Mouse (Mus musculus) WW6 (cell line): ENCODE measurements at regions not wholly inside any gene's neighbourhood (a gene's known extent, or its start where the extent isn't known, plus 50 kb on each side); places are given as distances from the start of the nearest gene placed in this dataset.
"Not testable (repeated sequence)": the region's sequence is repeated elsewhere in the genome, so short reads cannot be mapped to it uniquely, and the experiment has no call there.

Experiments
- DNase-seq: peaks from one replicate; pipeline ENCODE4 v3.0.0-alpha.2; 2013; ENCODE audit warnings: low read depth, low spot score

DNA sequence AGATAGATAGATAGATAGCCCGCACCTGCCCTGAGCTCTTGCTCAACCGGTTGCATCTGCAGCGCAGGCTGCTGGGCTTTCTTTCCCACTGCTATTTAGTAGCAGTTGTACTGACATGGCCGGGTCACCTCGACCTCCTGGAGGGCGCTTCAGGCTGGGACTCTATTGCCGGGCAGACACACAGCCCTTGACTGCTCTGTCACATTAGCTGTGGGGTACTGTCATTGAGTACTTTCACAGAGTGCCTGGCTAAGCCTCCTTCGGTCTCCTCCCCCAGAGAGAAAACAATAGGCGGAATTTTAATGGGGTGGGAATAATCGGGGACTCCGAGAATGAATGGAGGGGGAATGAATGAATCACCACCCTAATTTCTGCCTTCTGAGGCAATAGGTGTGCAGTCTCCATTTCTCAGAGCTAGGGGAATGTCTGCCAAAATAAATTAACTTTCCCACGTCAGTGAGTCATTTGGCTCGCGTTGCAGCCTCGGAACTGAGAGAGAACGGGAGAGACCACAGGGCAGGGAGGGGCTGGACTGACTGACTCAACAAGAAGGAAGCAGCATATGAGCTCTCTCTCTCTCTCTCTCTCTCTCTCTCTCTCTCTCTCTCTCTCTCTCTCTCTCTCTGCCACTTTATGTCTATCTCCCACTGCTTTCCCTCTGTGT is 101.6 kb upstream of the Med13l start:
- no peak for DNase-seq

DNA sequence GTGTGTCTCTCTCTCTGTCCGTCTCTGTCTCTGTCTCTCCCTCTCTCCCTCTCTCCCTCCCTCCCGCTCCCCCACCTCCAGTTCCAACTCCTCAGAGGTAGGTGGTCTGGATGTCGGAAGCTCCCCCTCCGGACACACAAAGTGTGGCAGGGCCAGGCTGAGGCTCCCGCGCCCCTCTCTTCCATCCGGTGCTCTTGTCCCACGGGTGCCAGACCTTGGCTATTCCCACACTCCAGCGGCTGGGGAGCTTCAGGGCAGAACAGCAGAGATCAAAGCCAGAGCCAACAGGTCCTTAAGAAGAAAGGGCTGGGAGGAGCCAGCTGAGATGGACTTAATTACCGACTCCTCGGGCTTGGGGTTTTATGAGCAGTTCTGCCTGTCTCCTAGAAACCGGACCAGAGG is 101.1 kb upstream of the Med13l start:
- DNase-seq, result no peak

DNA sequence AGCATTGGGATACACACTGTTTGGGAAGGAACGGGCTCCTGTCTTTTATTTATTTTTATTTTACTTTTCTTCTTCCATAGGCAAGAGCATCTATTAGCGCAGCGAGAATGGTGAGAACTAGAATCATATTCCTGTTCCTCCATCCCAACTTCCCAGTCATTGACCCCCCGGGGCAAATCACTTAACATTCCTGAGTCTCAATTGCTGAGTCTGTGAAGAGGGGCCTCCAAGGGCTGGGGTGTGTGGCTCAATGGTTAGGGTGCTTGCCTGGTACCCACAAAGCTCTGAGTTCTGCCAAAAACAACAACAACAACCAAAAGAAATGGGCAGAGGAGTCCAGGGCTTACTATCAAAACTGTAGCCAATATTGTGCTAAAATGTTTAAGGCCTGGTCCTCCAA is 98.5 kb upstream of the Med13l start:
- DNase-seq, result no peak

DNA sequence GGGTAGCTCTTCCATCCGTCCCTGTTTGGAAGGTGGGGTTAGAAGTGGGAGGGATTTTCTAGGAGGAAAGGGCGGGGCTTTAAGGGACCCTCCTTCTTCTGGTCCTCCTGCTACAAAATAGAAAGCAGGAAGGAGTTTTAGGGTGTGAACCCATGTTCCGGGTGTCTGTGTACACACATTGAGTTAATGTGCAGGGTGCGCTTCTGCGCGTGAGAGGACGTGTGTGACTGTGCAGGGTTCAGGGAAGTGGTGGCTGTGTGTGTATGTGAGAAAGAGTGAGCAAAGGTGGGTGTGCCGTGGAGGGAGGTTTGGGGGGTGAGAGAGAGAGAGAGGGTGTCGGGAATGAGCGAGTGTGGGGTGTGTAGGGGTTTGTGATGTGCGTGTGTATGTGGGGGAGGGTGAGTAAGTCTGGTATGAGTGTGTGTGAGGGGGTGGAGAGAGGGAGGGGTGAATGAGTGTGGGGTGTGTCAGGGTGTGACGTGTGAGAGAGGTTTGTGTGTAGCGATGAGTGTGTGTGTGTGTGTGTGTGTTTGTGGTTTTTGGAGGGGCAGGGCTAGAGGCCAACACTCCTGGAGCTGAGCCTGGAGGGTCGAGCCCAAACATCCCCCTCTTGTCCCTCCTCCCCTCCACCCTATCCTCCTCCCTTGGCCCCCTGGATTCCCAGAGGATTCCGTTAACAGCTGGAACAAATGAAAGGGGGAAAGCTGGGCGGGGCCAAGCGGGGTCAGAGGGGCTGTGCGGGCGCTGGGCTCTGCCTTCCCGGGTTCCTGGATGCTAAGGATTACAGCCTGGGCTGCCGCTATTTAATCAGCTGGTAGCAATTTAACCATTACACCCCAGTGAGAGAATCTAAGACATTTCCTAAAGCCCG is 95.3 kb upstream of the Med13l start:
- DNase-seq, result no peak

DNA sequence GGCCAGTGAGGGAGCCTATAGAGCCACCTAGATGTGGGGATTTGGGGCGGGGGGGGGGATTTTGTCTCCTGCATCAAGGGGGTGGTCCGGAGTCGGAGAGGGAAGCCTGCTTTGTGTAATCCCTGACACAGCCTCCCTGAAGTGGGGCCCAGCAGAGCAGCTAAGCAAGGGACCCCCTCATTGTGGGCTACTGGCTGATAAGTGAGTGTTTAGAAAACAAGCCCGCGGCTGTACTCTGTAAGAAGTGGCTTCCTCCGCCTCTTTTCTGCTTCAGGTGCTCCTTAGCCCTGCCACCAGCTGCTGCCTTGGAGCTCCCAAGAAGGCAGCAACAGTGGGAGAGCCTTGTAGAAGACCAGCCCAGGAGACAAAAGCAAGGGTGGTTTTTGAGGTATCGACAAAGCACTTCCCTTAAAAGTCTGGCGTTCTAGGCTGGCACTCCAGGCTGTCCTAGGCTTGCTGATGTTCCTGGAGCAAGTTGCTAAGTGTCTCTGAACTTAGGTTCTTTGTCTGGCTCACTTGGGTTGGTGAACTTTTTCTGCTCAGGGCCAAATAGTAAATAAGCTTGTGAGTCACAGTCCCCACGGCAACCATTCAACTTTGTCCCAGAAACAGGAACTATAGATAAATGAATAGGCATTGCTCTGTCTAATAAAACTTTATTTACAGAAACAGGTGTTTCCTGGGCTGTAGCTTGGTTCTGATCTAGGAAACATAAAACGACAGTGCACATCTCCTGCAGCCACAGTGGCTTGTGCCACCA is 94.3 kb upstream of the Med13l start:
- DNase-seq, result no peak

DNA sequence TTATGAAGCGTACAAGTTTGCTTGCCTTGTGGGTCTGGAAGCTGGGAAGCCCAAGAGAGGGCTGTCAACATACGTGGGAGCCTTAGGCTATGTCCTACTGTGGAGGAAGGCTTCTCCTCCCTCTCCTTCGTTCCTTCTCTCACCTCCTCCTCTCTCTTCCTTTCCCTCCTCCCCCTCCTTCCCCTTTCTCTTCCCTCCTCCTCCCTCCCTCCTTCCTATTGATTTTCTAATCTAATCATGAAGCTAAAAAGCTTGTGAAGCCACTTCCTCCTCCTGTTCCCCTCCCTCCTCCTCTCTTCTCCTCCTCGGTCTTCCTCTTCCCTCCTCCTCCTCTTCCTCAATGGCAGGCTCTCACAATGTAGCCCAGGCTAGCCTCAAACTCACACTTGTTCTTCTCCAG is 91.7 kb upstream of the Med13l start:
- DNase-seq, result no peak

DNA sequence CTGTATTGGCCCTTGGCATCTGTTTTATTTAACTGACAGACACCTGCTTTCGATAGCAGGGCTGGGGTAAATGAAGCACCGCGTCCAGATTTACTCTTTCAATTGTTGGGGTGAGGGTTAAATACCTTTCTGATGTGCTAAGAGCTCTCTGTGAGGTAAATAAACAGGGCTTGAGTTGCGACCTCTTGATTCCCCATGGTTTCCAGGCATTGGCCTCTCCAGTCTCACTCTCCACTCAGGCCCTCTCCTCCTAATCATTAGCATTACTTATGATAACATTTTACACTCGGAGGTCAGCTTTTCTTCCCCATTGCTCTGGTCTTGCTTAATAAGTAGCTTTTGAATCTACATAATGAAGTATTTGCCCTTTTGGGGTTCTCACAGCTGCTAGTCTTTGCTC is 88.9 kb upstream of the Med13l start:
- no peak for DNase-seq

DNA sequence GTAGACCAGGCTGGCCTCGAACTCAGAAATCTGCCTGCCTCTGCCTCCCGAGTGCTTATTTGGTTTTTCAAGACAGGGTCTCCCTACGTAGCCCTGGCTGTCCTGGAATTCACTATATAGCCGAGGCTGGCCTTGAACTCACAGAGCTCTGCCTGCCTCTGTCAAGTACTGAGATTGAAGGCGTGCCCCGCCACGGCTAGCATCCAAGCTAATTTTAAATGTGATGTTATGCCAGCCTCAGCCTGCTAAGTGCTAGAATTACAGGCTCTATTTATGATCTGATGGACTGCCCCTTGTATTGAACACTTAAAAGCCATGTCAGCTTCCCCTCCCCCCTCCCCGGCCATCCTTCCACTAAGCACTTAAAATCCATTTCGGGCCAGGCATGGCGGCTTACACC is 88.2 kb upstream of the Med13l start:
- DNase-seq, result no peak

DNA sequence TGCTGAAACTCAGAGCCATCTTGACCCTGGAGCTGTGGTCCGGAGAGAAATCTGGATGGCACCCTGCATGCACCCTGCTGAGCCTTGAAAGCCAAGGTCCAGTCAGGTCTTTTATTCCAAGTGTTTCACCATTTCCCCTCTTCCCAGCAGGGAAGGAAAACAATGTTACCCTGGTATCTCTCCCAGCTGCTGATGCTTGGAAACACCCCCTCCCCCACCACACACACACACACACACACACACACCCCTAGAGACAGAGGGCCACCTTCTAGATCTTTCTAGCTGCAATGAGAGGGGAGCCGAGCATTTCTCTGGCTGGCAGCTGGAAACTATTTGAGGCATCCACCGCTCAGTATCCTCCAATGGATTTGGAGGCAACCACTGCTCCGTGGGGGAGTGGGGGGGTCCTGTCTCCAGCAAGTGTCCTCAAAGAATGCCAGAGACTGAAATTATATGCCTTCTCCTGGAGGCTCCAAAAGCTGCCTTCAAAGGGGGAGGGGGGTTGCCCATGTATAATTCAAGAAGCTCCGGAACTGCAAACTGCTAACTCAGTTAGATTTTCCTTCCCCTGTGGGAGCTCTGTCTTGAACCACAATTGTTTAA is 87.2 kb upstream of the Med13l start:
- no peak for DNase-seq

DNA sequence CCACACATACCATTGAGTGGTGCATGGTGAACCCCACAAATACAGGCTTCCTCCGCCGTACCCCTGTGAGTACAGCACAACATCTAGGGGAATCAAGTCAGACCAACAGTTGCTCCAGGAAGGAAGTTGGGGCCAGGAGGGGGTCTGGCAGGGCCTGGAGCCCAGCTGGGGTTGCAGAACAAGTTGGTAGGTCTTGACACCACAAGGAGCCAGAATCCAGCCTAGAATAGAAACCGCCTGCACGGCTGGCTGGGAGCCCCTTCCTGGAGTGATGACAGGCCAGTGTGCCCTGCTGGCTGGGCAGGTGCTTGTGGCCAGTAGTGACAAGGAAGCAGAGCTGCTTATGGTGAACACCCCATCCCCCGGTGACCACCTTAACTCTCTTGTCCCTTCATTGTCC is 83.9 kb upstream of the Med13l start:
- no peak for DNase-seq

DNA sequence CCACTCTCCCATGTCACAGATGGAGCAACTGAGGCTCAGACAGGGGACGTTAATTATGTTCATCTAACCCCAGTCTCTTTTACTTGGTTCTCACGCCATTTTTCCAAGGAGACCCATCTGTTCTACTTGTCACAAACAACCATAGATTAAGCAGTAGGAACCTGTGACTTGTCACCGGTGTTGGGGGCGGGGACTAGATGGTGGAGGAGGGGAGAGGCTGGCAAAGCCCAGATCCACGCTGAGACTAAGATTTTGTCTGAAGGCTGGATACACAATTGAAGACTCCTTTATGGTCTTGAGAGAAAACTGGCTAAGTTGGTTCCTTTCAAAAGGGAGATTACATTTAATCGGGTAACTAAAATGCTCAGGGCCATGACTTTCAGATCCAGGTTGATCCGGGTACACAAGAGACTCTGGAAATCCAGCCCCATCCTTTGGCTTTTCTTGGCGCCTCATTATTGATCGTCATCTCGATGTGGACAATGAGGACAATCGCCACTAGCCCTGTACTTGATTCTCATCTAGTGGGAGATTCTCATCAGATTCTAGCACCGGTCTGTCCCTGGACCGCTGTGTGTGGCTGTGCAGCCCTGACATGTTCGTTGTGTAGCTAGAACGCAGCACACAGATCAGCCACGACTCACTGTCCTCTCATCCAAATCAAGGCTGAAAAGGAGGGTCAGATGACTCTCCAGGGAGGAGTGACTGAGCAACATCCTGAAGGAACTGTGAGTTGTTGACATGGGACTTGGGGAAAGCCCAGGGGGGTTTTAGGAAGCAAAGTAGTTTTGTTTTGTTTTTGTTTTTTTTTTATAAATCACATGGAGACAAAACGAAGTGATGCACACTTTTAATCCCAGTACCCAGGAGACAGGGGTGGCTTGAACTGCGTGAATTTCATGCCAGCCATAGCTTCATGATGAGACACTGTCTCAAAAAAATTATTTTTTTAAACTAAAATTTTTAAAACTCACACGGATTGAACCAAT is 83.1 kb upstream of the Med13l start:
- no peak for DNase-seq

DNA sequence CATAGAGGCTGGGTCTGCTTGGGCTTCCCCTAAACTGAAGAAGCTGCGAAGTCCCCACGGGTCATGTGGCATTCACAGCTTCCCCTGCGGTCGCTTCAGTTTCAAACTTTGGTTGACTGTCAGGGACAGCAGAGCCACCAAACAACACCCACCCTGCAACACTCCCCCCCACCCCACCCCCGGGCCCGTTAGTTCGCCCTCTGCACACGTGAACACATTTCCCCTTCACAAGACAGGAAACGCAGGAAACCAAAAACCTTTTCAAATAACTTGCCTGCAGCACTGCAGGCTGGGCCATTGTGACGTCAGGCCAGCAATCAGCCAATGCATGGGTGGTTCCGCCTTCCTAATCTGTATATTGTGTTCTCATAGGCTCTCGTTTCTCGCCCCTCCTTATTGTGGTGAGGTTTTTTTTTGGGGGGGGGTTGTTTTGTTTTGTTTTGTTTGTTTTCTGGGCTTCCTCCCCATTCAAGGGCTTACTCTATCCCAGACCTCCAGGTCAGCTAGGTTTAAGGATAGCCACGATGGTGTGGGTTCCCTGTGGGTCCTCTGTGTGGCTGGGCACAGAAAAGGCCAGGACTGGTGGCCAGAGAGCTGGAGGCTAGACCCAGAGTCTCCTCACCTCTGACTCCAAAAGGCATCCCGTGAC is 82.2 kb upstream of the Med13l start:
- no peak for DNase-seq

DNA sequence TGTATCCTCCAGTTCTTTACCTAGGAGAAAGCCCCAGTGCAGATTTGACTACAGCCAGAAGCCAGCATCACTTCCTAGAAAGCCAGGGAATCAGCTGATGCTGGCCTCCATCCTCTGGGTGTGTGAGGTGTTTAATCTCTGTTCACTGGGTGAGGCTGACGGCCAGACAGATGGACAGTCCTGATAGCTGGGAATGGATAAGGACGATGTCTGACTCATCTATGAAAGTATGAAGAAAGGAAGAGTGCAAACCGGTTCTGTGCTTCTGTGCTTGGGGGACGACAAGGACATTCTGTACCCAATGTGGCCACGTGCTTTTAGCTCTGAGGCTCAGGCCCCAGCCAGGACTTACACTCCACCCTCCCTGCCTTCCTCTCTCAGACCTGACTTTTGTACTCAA is 80.5 kb upstream of the Med13l start:
- DNase-seq, result no peak

DNA sequence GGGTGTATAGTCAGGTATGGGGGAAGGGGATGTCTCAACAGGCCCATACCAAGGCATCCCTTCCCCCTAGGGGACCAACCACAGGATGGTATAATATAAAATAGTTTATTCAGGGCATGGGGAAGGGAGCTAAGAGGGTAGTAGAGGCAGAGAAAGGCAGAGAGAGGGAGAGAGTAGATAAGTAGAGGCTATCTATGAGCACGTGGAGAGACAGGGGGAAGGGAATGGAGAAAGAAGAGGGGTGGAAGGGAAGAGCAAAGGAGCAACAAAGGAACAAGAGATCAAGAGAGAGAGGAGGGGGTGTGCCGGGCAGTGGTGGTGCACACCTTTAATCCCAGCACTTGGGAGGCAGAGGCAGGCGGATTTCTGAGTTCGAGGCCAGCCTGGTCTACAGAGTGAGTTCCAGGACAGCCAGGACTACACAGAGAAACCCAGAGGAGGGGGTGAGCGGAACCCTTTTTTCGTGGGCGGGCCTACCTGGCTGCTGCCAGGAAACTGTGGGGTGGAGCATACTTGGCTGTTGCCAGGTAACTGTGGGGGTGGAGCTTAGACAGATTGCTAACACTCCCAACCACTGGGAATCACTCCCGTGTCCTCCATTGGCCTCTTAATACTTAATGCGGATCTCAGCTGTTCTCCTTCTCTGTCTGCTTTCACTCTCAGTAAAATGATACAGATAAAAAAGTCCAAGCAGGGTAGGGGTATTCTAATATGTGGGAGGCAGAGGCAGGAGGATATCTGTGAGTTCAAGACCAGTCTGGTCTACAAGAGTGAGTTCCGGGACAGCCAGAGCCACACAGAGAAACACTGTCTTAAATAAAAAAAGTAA is 79.3 kb upstream of the Med13l start:
- peak; percentile 78 for DNase-seq

DNA sequence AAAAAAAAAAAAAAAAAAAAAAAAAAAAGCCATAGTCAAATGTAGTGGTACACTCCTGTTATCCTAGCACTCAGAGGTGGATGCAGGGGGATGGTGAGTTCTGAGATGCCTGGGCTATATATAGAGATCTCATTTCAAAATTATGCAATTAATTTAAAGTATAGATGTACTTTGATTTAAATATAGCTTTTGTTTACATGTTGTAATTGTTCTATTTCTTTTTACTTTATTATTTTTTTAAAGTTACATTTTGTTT is 78.8 kb upstream of the Med13l start:
- DNase-seq, result no peak

DNA sequence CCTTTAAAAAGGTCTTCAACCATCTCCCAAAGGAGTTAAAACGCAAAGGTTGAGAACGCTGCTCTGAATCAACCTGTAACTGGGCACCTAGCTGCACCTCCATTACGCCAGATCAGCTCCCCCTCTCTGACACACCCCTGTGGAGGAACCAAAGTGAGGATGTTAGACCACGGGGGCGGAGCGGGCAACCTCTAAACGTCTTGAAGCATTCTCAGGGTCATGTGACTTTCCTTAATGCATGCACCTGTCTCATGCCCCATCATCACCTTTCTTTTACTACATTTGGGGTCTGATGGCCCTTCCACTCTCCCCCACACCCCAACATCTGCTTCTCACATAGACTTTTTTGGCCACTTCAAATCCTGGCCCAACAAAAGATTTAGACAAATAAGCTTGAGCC is 77.9 kb upstream of the Med13l start:
- no peak for DNase-seq

DNA sequence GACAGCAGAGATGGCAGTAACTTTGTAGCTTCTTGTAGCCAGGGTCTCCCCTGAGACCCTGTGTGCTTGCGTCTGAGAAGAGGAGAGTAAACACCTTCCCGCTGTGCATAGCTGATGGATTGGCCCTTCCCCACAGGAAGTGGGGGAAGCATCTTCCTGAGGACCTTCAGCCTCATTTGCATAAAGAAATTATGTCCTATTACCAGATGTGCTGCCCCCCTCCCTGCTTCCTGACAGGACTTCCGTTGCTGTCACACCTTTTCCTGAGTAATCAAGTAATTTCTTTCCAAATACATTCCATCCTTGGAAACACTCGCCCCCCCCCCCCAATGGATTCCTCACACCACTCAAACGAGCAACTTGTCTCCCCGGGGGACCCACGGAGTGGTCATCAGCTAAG is 77.5 kb upstream of the Med13l start:
- DNase-seq, result no peak

DNA sequence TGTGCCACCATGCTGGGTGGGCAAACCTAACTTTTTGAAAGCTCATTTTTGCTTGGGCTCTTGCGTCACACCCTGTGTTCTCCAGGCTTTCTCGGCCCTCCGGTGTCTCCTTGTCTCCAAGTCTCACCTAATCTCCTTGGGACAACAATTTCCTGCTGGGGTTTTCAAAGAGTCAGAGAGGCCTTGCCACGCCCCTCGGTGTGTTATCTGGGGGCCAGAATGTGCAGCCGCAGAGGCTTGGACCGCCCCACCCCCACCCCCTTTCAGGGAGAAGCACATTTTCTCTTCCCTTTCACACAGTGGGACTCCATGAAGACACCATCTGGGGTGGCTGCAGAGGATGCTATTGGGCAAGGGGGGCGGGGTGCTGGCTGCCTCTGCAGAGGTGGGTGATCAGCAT is 76.9 kb upstream of the Med13l start:
- DNase-seq, result no peak

DNA sequence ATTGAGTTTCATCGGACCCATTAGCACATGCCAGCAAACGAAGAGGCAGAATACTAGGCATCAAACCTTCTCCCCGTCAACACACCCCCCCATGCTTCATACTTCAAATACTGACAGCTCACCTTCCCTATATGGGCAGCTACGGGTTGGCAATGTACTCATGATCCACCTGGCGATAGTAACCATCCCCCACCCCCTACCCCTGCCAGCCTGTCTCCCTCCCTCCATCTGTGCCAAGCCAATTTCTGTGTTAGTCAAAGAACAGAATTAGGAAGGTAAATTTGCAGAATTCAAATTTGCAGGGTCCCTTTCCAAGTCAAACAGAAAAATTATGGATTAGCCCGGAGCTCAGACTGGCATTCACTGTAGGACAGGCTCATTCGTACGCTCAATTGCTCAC is 75.3 kb upstream of the Med13l start:
- no peak for DNase-seq

DNA sequence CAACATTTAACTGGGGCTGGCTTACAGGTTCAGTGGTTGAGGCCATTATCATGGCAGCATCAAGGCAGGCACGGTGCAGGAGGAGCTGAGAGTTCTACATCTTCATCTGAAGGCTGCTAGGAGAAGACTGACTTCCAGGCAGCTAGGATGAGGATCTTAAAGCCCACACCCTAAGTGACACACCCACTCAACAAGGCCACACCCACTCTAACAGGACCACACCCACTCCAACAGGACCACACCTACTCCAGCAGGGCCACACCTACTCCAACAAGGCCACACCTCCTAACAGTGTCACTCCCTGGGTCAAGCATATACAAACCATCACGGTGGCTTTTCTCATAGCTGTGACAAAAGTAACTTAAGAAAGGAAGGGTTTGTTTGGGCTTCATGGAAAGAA is 68.0 kb upstream of the Med13l start:
- not testable (repeated sequence) for DNase-seq
